Mouse (Mus musculus): ENCODE results near the gene Fchsd2. TPM values are rescaled to one million over a fixed set of nuclear protein-coding genes. Genes with fewer than 3 reads are reported as not detected.

Fchsd2 gene
- polyA plus RNA-seq, 1 experiment from 2014 or later = 42.0 TPM

GRCm38 (mm10) chr7:101067521-101067920, 25.1 kb upstream of the Fchsd2 start:
- Histone ChIP-seq H3K27ac (ENCODE audit: low read length) (no peak overlapping the region), H3K27me3 (ENCODE audit: control insufficient read depth, insufficient read depth, low read depth, low read length) (no peaks in the 10 kb centered on the region), H3K4me3 (ENCODE audit: low read depth, low read length) (no peak overlapping the region), H3K4me2 (ENCODE audit: low read length) (no peak overlapping the region), H3K36me3 (ENCODE audit: control insufficient read depth, insufficient read depth, low read length) (no peaks in the 10 kb centered on the region), H3K9ac (ENCODE audit: low read depth, low read length) (no peak overlapping the region), H3K4me1 (ENCODE audit: control insufficient read depth, insufficient read depth, low read length) (no peaks in the 10 kb centered on the region), H3K9me3 (replicated peaks; ENCODE audit: control insufficient read depth, low read length, poor library complexity, severe bottlenecking) (no peaks in the 10 kb centered on the region)
- WGBS = 70% methylated on average over 2 of the region's 2 CpGs
- ATAC-seq = no peak

GRCm38 (mm10) chr7:101069271-101069670, 23.4 kb upstream of the Fchsd2 start:
- Histone ChIP-seq H3K36me3 (ENCODE audit: control insufficient read depth, insufficient read depth, low read length) (no peaks in the 10 kb centered on the region), H3K4me2 (ENCODE audit: low read length) (no peak overlapping the region), H3K4me1 (ENCODE audit: control insufficient read depth, insufficient read depth, low read length) (no peaks in the 10 kb centered on the region), H3K9ac (ENCODE audit: low read depth, low read length) (no peak overlapping the region), H3K27me3 (ENCODE audit: control insufficient read depth, insufficient read depth, low read depth, low read length) (no peaks in the 10 kb centered on the region), H3K27ac (ENCODE audit: low read length) (no peak overlapping the region), H3K4me3 (ENCODE audit: low read depth, low read length) (no peak overlapping the region), H3K9me3 (replicated peaks; ENCODE audit: control insufficient read depth, low read length, poor library complexity, severe bottlenecking) (no peaks in the 10 kb centered on the region)
- 88% methylated on average over 6 of the region's 6 CpGs for WGBS
- no peak for ATAC-seq

GRCm38 (mm10) chr7:101070406-101070805, 22.3 kb upstream of the Fchsd2 start:
- no peak for ATAC-seq
- Histone ChIP-seq H3K9ac (ENCODE audit: low read depth, low read length) (no peak overlapping the region), H3K27ac (ENCODE audit: low read length) (no peak overlapping the region), H3K4me1 (ENCODE audit: control insufficient read depth, insufficient read depth, low read length) (no peaks in the 10 kb centered on the region), H3K4me2 (ENCODE audit: low read length) (no peak overlapping the region), H3K27me3 (ENCODE audit: control insufficient read depth, insufficient read depth, low read depth, low read length) (no peaks in the 10 kb centered on the region), H3K9me3 (replicated peaks; ENCODE audit: control insufficient read depth, low read length, poor library complexity, severe bottlenecking) (no peaks in the 10 kb centered on the region), H3K4me3 (ENCODE audit: low read depth, low read length) (no peak overlapping the region), H3K36me3 (ENCODE audit: control insufficient read depth, insufficient read depth, low read length) (no peaks in the 10 kb centered on the region)
- WGBS = 41% methylated on average over 4 of the region's 4 CpGs

GRCm38 (mm10) chr7:101071020-101071419, 21.6 kb upstream of the Fchsd2 start:
- H3K4me1 ChIP-seq (ENCODE audit: control insufficient read depth, insufficient read depth, low read length) = no peaks in the 10 kb centered on the region
- no peak overlapping the region for H3K27ac ChIP-seq (ENCODE audit: low read length)
- H3K36me3 ChIP-seq (ENCODE audit: control insufficient read depth, insufficient read depth, low read length) = no peaks in the 10 kb centered on the region
- H3K9ac ChIP-seq (ENCODE audit: low read depth, low read length) = no peak overlapping the region
- H3K27me3 ChIP-seq (ENCODE audit: control insufficient read depth, insufficient read depth, low read depth, low read length) = no peaks in the 10 kb centered on the region
- no peak overlapping the region for H3K4me2 ChIP-seq (ENCODE audit: low read length)
- WGBS = 50% methylated on average over 6 of the region's 6 CpGs
- no peak overlapping the region for H3K4me3 ChIP-seq (ENCODE audit: low read depth, low read length)
- no peaks in the 10 kb centered on the region for H3K9me3 ChIP-seq (replicated peaks; ENCODE audit: control insufficient read depth, low read length, poor library complexity, severe bottlenecking)
- ATAC-seq = no peak

GRCm38 (mm10) chr7:101072123-101072740, 20.4 kb upstream of the Fchsd2 start:
- Histone ChIP-seq H3K27me3 (ENCODE audit: control insufficient read depth, insufficient read depth, low read depth, low read length) (no peaks in the 10 kb centered on the region), H3K36me3 (ENCODE audit: control insufficient read depth, insufficient read depth, low read length) (no peaks in the 10 kb centered on the region), H3K4me2 (ENCODE audit: low read length) (no peak overlapping the region), H3K4me3 (ENCODE audit: low read depth, low read length) (no peak overlapping the region), H3K4me1 (ENCODE audit: control insufficient read depth, insufficient read depth, low read length) (no peaks in the 10 kb centered on the region), H3K27ac (ENCODE audit: low read length) (no peak overlapping the region), H3K9me3 (replicated peaks; ENCODE audit: control insufficient read depth, low read length, poor library complexity, severe bottlenecking) (no peaks in the 10 kb centered on the region), H3K9ac (ENCODE audit: low read depth, low read length) (no peak overlapping the region)
- WGBS = 80% methylated on average over 12 of the region's 12 CpGs
- ATAC-seq = no peak

- H3K4me1 ChIP-seq (ENCODE audit: control insufficient read depth, insufficient read depth, low read length) = no peaks in the 10 kb centered on the region
- no peaks in the 10 kb centered on the region for H3K36me3 ChIP-seq (ENCODE audit: control insufficient read depth, insufficient read depth, low read length)
- H3K27ac ChIP-seq (ENCODE audit: low read length) = no peak overlapping the region
- H3K27me3 ChIP-seq (ENCODE audit: control insufficient read depth, insufficient read depth, low read depth, low read length) = no peaks in the 10 kb centered on the region
- H3K9ac ChIP-seq (ENCODE audit: low read depth, low read length) = no peak overlapping the region
- ATAC-seq = no peak
- H3K9me3 ChIP-seq (replicated peaks; ENCODE audit: control insufficient read depth, low read length, poor library complexity, severe bottlenecking) = no peaks in the 10 kb centered on the region
- 79% methylated on average over 8 of the region's 8 CpGs for WGBS
- no peak overlapping the region for H3K4me3 ChIP-seq (ENCODE audit: low read depth, low read length)
- no peak overlapping the region for H3K4me2 ChIP-seq (ENCODE audit: low read length)
Measured at GRCm38 (mm10) chr7:101074170-101074767, 18.4 kb upstream of the Fchsd2 start.

GRCm38 (mm10) chr7:101083562-101084166, 9.0 kb upstream of the Fchsd2 start:
- no peak overlapping the region for H3K4me3 ChIP-seq (ENCODE audit: low read depth, low read length)
- no peak overlapping the region for H3K4me2 ChIP-seq (ENCODE audit: low read length)
- no peaks in the 10 kb centered on the region for H3K36me3 ChIP-seq (ENCODE audit: control insufficient read depth, insufficient read depth, low read length)
- no peaks in the 10 kb centered on the region for H3K9me3 ChIP-seq (replicated peaks; ENCODE audit: control insufficient read depth, low read length, poor library complexity, severe bottlenecking)
- H3K4me1 ChIP-seq (ENCODE audit: control insufficient read depth, insufficient read depth, low read length) = no peaks in the 10 kb centered on the region
- H3K27me3 ChIP-seq (ENCODE audit: control insufficient read depth, insufficient read depth, low read depth, low read length) = no peaks in the 10 kb centered on the region
- H3K27ac ChIP-seq (ENCODE audit: low read length) = no peak overlapping the region
- H3K9ac ChIP-seq (ENCODE audit: low read depth, low read length) = no peak overlapping the region
- 68% methylated on average over 9 of the region's 9 CpGs for WGBS
- ATAC-seq = no peak

GRCm38 (mm10) chr7:101084816-101085456, 7.7 kb upstream of the Fchsd2 start:
- Histone ChIP-seq H3K9me3 (replicated peaks; ENCODE audit: control insufficient read depth, low read length, poor library complexity, severe bottlenecking) (no peaks in the 10 kb centered on the region), H3K9ac (ENCODE audit: low read depth, low read length) (no peak overlapping the region), H3K4me2 (ENCODE audit: low read length) (no peak overlapping the region), H3K4me1 (ENCODE audit: control insufficient read depth, insufficient read depth, low read length) (no peaks in the 10 kb centered on the region), H3K36me3 (ENCODE audit: control insufficient read depth, insufficient read depth, low read length) (no peaks in the 10 kb centered on the region), H3K27ac (ENCODE audit: low read length) (no peak overlapping the region), H3K4me3 (ENCODE audit: low read depth, low read length) (no peak overlapping the region), H3K27me3 (ENCODE audit: control insufficient read depth, insufficient read depth, low read depth, low read length) (no peaks in the 10 kb centered on the region)
- 83% methylated on average over 4 of the region's 4 CpGs for WGBS
- no peak for ATAC-seq

GRCm38 (mm10) chr7:101085779-101086178, 6.9 kb upstream of the Fchsd2 start:
- Histone ChIP-seq H3K4me1 (ENCODE audit: control insufficient read depth, insufficient read depth, low read length) (no peaks in the 10 kb centered on the region), H3K9me3 (replicated peaks; ENCODE audit: control insufficient read depth, low read length, poor library complexity, severe bottlenecking) (no peaks in the 10 kb centered on the region), H3K36me3 (ENCODE audit: control insufficient read depth, insufficient read depth, low read length) (no peaks in the 10 kb centered on the region), H3K27me3 (ENCODE audit: control insufficient read depth, insufficient read depth, low read depth, low read length) (no peaks in the 10 kb centered on the region), H3K4me3 (ENCODE audit: low read depth, low read length) (no peak overlapping the region), H3K4me2 (ENCODE audit: low read length) (no peak overlapping the region), H3K9ac (ENCODE audit: low read depth, low read length) (no peak overlapping the region), H3K27ac (ENCODE audit: low read length) (no peak overlapping the region)
- WGBS = 62% methylated on average over 4 of the region's 4 CpGs
- no peak for ATAC-seq
